Mouse (Mus musculus) stomach, postnatal 0 days (tissue): ENCODE results near the gene Map4k5. TPM values are rescaled to one million over a fixed set of nuclear protein-coding genes. Genes with fewer than 3 reads are reported as not detected.

Experiments used
- ATAC-seq: fragments of 200-750 bp; cut with Nextera tagmentation; 2 replicates; pipeline ENCODE4 v1.8.0; 2017; ENCODE audit not compliant: low FRiP score, low TSS enrichment
- DNase-seq: peaks from one replicate; pipeline ENCODE4 v3.0.0-alpha.2; 2016; ENCODE audit warnings: low spot score
- H3K27ac ChIP-seq: fragments of 300-500 bp; sonication (generic); replicated peaks from 2 replicates; pipeline ENCODE4 v1.5.1; 2014; ENCODE audit warnings: mild to moderate bottlenecking, control low read depth
- H3K27me3 ChIP-seq: fragments of 300-500 bp; sonication (generic); 2 replicates; pipeline ENCODE4 v1.6.1; 2014; ENCODE audit warnings: low read length; ENCODE audit not compliant: control insufficient read depth, insufficient read depth
- H3K36me3 ChIP-seq: fragments of 300-500 bp; sonication (generic); 2 replicates; pipeline ENCODE4 v1.6.1; 2014; ENCODE audit warnings: low read length, mixed read lengths; ENCODE audit not compliant: control insufficient read depth, insufficient read depth
- H3K4me1 ChIP-seq: fragments of 300-500 bp; sonication (generic); replicated peaks from 2 replicates; pipeline ENCODE4 v1.6.1; 2014; ENCODE audit warnings: antibody characterized with exemption; ENCODE audit not compliant: control insufficient read depth, insufficient read depth
- H3K4me2 ChIP-seq: fragments of 300-500 bp; sonication (generic); replicated peaks from 2 replicates; pipeline ENCODE4 v1.6.1; 2014; ENCODE audit warnings: low read depth, mild to moderate bottlenecking, control low read depth, moderate library complexity
- H3K4me3 ChIP-seq: fragments of 300-500 bp; sonication (generic); 2 replicates; pipeline ENCODE4 v1.5.1; 2014; ENCODE audit warnings: low read depth, low read length, control low read depth
- H3K9ac ChIP-seq: fragments of 300-500 bp; sonication (generic); 2 replicates; pipeline ENCODE4 v1.6.1; 2014; ENCODE audit warnings: mild to moderate bottlenecking, low read length, control low read depth, mixed read lengths
- H3K9me3 ChIP-seq: fragments of 300-500 bp; sonication (generic); 2 replicates; pipeline ENCODE4 v1.6.1; 2016; ENCODE audit warnings: low read length; ENCODE audit not compliant: control insufficient read depth
- CTCF ChIP-seq: IDR thresholded peaks from 2 replicates; pipeline ENCODE4 v1.5.1; 2016; ENCODE audit warnings: antibody characterized with exemption, low read depth, mild to moderate bottlenecking, moderate library complexity
- EP300 ChIP-seq: optimal IDR thresholded peaks from 2 replicates; pipeline ENCODE3; 2016; ENCODE audit warnings: antibody characterized with exemption
- WGBS: fragments of 180-500 bp; shearing (Covaris S2); extraction: QIAGEN DNeasy Blood & Tissue Kit; methylation state at CpG from one replicate; pipeline ENCODE4 v1.1.7; 2014; 5-methylcytosine and 5-hydroxymethylcytosine counted together
- polyA plus RNA-seq: library from polyadenylated mRNA; unstranded; fragments of >200 nt; fragmentation: Nextera tagmentation; extraction: Ambion mirVana; gene quantifications from 2 replicates; pipeline ENCODE4 v1.2.1, GENCODE M21; 2015

Map4k5 gene
- polyA plus RNA-seq, 1 experiment from 2014 or later, result 12.4 TPM

GRCm38 (mm10) chr12:69785471-69785870 is 107.5 kb downstream of the Map4k5 start:
- no peak for DNase-seq
- no peak overlapping the region for H3K4me2 ChIP-seq
- 78% methylated on average over 9 of the region's 9 CpGs for WGBS
- H3K27ac ChIP-seq, result no peak overlapping the region
- TF ChIP-seq EP300 (no peak), CTCF (no peak)
- no peak overlapping the region for H3K4me3 ChIP-seq
- H3K27me3 ChIP-seq, result no peaks in the 10 kb centered on the region
- H3K9me3 ChIP-seq, result no peaks in the 10 kb centered on the region
- ATAC-seq, result no peak
- no peaks in the 10 kb centered on the region for H3K36me3 ChIP-seq
- H3K4me1 ChIP-seq, result no peaks in the 10 kb centered on the region
- H3K9ac ChIP-seq, result no peak overlapping the region

GRCm38 (mm10) chr12:69783247-69784025 is 109.6 kb downstream of the Map4k5 start:
- H3K27me3 ChIP-seq, result no peaks in the 10 kb centered on the region
- WGBS, result 44% methylated on average over 6 of the region's 6 CpGs
- H3K27ac ChIP-seq, result no peak overlapping the region
- no peaks in the 10 kb centered on the region for H3K4me1 ChIP-seq
- no peak overlapping the region for H3K4me3 ChIP-seq
- no peaks in the 10 kb centered on the region for H3K36me3 ChIP-seq
- no peak overlapping the region for H3K4me2 ChIP-seq
- no peak for DNase-seq
- no peak overlapping the region for H3K9ac ChIP-seq
- no peaks in the 10 kb centered on the region for H3K9me3 ChIP-seq
- TF ChIP-seq EP300 (no peak), CTCF (no peak)
- no peak for ATAC-seq

GRCm38 (mm10) chr12:69781935-69782650 is 110.9 kb downstream of the Map4k5 start:
- WGBS, result 76% methylated on average over 10 of the region's 10 CpGs
- DNase-seq (no peak), ATAC-seq (0 out of 2 replicates have a peak, but pooled peaks have one; percentile 32)
- Histone ChIP-seq H3K9ac (no peak overlapping the region), H3K4me3 (no peak overlapping the region), H3K4me2 (no peak overlapping the region), H3K27ac (no peak overlapping the region), H3K36me3 (no peaks in the 10 kb centered on the region), H3K9me3 (no peaks in the 10 kb centered on the region), H3K27me3 (no peaks in the 10 kb centered on the region), H3K4me1 (no peaks in the 10 kb centered on the region; the same call in 1 of the 2 replicates)
- TF ChIP-seq EP300 (no peak), CTCF (no peak)

DNA sequence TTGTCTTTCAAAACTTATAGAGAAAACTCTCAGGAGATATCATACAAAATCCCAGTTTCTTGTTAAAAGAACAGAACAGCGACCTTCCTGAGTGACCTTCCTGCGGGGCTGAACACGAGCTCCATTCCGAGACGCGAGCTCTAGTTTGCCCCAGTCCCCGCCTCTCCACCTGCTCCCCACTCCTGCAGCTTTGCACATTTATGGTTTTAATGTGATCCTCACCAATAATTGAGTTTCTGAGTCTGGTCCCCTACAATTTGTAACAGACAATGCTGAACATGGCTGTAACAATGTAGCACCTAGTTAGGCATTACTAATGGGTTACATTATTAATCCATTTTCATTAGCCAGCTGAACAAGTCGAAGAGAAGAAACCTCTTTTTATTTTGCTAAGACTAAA is 111.5 kb downstream of the Map4k5 start:
- no peak for ATAC-seq
- H3K9me3 ChIP-seq, result no peaks in the 10 kb centered on the region
- H3K4me1 ChIP-seq, result no peaks in the 10 kb centered on the region; the same call in 1 of the 2 replicates
- no peak for DNase-seq
- H3K4me3 ChIP-seq, result no peak overlapping the region
- TF ChIP-seq CTCF (no peak), EP300 (no peak)
- no peak overlapping the region for H3K27ac ChIP-seq
- H3K36me3 ChIP-seq, result no peaks in the 10 kb centered on the region
- 82% methylated on average over 8 of the region's 8 CpGs for WGBS
- H3K27me3 ChIP-seq, result no peaks in the 10 kb centered on the region
- no peak overlapping the region for H3K4me2 ChIP-seq
- no peak overlapping the region for H3K9ac ChIP-seq

GRCm38 (mm10) chr12:69777957-69778356 is 115.0 kb downstream of the Map4k5 start:
- Histone ChIP-seq H3K27ac (no peak overlapping the region), H3K4me1 (no peaks in the 10 kb centered on the region; the same call in 1 of the 2 replicates), H3K36me3 (no peaks in the 10 kb centered on the region), H3K9me3 (no peaks in the 10 kb centered on the region), H3K4me2 (no peak overlapping the region), H3K27me3 (no peaks in the 10 kb centered on the region), H3K4me3 (no peak overlapping the region), H3K9ac (no peak overlapping the region)
- ATAC-seq (no peak), DNase-seq (no peak)
- 58% methylated on average over 2 of the region's 2 CpGs for WGBS
- TF ChIP-seq EP300, result no peak

DNA sequence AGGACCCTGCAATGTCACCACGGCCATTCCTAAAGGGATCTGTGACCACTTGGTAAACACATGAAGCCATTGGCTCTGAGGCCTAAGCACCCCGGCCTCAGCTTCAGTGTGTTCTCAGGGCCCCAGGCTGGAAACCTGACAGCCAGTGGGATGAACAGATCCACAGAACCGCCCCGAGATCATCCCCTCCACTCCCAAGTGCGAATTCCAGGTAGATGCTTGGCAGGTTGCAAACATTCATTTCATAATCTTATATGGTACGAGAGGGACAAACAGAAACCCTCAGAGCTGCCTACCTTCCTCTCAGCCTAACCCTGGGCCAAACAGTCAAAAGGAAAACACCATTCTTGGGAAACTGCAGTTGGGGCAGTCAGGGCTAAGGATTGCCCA is 115.7 kb downstream of the Map4k5 start:
- TF ChIP-seq CTCF, result no peak
- TF ChIP-seq EP300, result no peak
- Histone ChIP-seq H3K4me3 (no peak overlapping the region), H3K36me3 (no peaks in the 10 kb centered on the region), H3K9ac (no peak overlapping the region), H3K27ac (peak overlapping the region; percentile 24; the same call in 1 of the 2 replicates), H3K9me3 (no peaks in the 10 kb centered on the region), H3K4me2 (no peak overlapping the region), H3K27me3 (no peaks in the 10 kb centered on the region), H3K4me1 (no peaks in the 10 kb centered on the region; the same call in 1 of the 2 replicates)
- ATAC-seq (no peak), DNase-seq (no peak)
- WGBS, result 78% methylated on average over 6 of the region's 6 CpGs
